Mouse (Mus musculus) myocyte (in vitro differentiated cells): Measurements from ENCODE around the gene Birc2.

Experiments used
- CEBPB ChIP-seq: IDR thresholded peaks from 2 replicates; pipeline ENCODE4 v1.6.1; 2011; ENCODE audit warnings: mild to moderate bottlenecking, moderate library complexity; ENCODE audit not compliant: poor library complexity, insufficient read depth, severe bottlenecking
- E2F4 ChIP-seq: IDR thresholded peaks from one replicate; pipeline ENCODE4 v1.6.1; 2011; ENCODE audit warnings: mild to moderate bottlenecking, control low read depth, moderate library complexity; ENCODE audit not compliant: insufficient read depth
- MAX ChIP-seq: IDR thresholded peaks from one replicate; pipeline ENCODE4 v1.6.1; 2011; ENCODE audit warnings: low read depth, mild to moderate bottlenecking, control low read depth
- MYOD1 ChIP-seq, 3 experiments: IDR thresholded peaks; one replicate each; pipeline ENCODE4 v1.6.1; 2011; ENCODE audit warnings: control low read depth in 2 of 3, low read depth in 2 of 3, mild to moderate bottlenecking in 2 of 3, moderate library complexity in 1 of 3; ENCODE audit not compliant: insufficient read length in 2 of 3, control insufficient read depth in 1 of 3
- MYOG ChIP-seq, 3 experiments: IDR thresholded peaks; one replicate each; pipeline ENCODE4 v1.6.1; 2011; ENCODE audit warnings: control low read depth in 2 of 3, low read depth in 2 of 3, mild to moderate bottlenecking in 2 of 3; ENCODE audit not compliant: insufficient read length in 2 of 3, control insufficient read depth in 1 of 3, insufficient read depth in 1 of 3
- POLR2A ChIP-seq: IDR thresholded peaks from one replicate; pipeline ENCODE4 v1.6.1; 2011; ENCODE audit warnings: low read depth, mild to moderate bottlenecking, control low read depth, moderate library complexity; ENCODE audit not compliant: insufficient read length
- POLR2AphosphoS2 ChIP-seq: IDR thresholded peaks from one replicate; pipeline ENCODE4 v1.6.1; 2011; ENCODE audit warnings: low read depth, control low read depth; ENCODE audit not compliant: insufficient read length
- SRF ChIP-seq: IDR thresholded peaks from one replicate; pipeline ENCODE4 v1.6.1; 2011; ENCODE audit warnings: low read depth; ENCODE audit not compliant: control insufficient read depth, insufficient read length
- TCF12 ChIP-seq: IDR thresholded peaks from one replicate; pipeline ENCODE4 v1.6.1; 2011; ENCODE audit warnings: mild to moderate bottlenecking, control low read depth; ENCODE audit not compliant: poor library complexity, insufficient read depth, severe bottlenecking
- TCF3 ChIP-seq: IDR thresholded peaks from one replicate; pipeline ENCODE4 v1.6.1; 2011; ENCODE audit warnings: low read depth, control low read depth; ENCODE audit not compliant: insufficient read length
- USF1 ChIP-seq: IDR thresholded peaks from one replicate; pipeline ENCODE4 v1.6.1; 2011; ENCODE audit warnings: low read depth, mild to moderate bottlenecking, control low read depth, moderate library complexity

DNA sequence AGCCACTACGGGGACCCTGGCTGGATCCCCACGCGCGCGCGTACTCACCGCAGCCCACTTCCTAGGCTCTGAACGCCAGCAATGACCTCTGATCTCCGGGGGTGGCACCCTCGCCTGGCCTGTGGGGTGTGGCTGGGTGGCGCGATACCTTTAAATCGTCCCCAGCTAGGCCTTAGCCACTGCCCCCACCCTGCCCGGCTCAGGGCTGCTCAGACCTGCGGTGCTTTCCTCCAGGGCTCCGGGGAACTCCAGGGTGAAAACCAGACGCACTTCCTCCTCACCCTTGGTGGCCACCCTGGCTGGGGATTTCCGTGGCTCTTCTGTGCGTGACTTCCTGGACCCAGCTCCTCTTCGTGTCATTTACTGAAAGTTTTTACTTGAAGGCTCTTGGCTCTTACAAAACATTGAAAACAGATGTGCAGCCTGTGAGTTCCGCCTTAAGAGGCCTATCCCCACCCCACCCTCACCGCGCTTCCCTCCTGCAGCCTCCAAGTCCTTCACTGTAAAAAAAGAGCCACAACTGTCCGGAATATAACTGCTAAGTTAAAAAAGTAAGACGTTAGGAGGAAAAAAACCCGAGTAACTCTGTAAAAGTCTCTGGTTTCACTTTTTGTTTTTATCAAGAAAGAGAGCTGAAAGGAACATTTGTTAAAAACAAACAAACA lies 36.0 kb upstream of the Birc2 start, which contains the start of gene Birc3:
- TF ChIP-seq POLR2A (no peak), SRF (no peak), TCF12 (no peak), MAX (no peak), POLR2AphosphoS2 (no peak), TCF3 (no peak), MYOD1 (IDR thresholded peaks at IDR 0.05; ENCODE audit: control insufficient read depth in 1 of 3, insufficient read length in 2 of 3, low read depth in 2 of 3) (no peak), E2F4 (no peak), MYOG (IDR thresholded peaks at IDR 0.05; ENCODE audit: control insufficient read depth in 1 of 3, insufficient read depth in 1 of 3, insufficient read length in 2 of 3, low read depth in 2 of 3) (no peak), USF1 (no peak), CEBPB (no peak)
